Mouse (Mus musculus) lung, embryonic 14.5 days (tissue): ENCODE data around the gene Slc39a7. TPM values are rescaled to one million over a fixed set of nuclear protein-coding genes. Genes with fewer than 3 reads are reported as not detected.

Experiments
- ATAC-seq: fragments of 200-750 bp; cut with Nextera tagmentation; 2 replicates; pipeline ENCODE4 v1.8.0; 2017; ENCODE audit warnings: mild to moderate bottlenecking, moderate TSS enrichment, moderate library complexity; ENCODE audit not compliant: insufficient read depth
- DNase-seq: peaks from one replicate; pipeline ENCODE4 v3.0.0-alpha.2; 2015
- H3K27ac ChIP-seq: fragments of 300-500 bp; sonication (generic); 2 replicates; pipeline ENCODE4 v1.5.1; 2014; ENCODE audit warnings: low read depth, mild to moderate bottlenecking, moderate library complexity
- H3K27me3 ChIP-seq: fragments of 300-500 bp; sonication (generic); 2 replicates; pipeline ENCODE4 v1.6.1; 2014; ENCODE audit warnings: low read length, control low read depth; ENCODE audit not compliant: insufficient read depth
- H3K36me3 ChIP-seq: fragments of 300-500 bp; sonication (generic); 2 replicates; pipeline ENCODE4 v1.6.1; 2014; ENCODE audit warnings: control low read depth; ENCODE audit not compliant: insufficient read depth
- H3K4me1 ChIP-seq: fragments of 300-500 bp; sonication (generic); 2 replicates; pipeline ENCODE4 v1.6.1; 2014; ENCODE audit warnings: antibody characterized with exemption, control low read depth; ENCODE audit not compliant: insufficient read depth
- H3K4me2 ChIP-seq: fragments of 300-500 bp; sonication (generic); 2 replicates; pipeline ENCODE4 v1.6.1; 2014; ENCODE audit warnings: mild to moderate bottlenecking
- H3K4me3 ChIP-seq: fragments of 300-500 bp; sonication (generic); 2 replicates; pipeline ENCODE4 v1.5.1; 2014; ENCODE audit warnings: low read depth, low read length
- H3K9ac ChIP-seq: fragments of 300-500 bp; sonication (generic); 2 replicates; pipeline ENCODE4 v1.6.1; 2014
- H3K9me3 ChIP-seq: fragments of 300-500 bp; sonication (generic); 2 replicates; pipeline ENCODE4 v1.6.1; 2016; ENCODE audit warnings: low read depth, low read length, control low read depth
- CTCF ChIP-seq: IDR thresholded peaks from 2 replicates; pipeline ENCODE4 v1.5.1; 2016; ENCODE audit warnings: antibody characterized with exemption, low read depth
- WGBS: fragments of 180-500 bp; shearing (Covaris S2); extraction: QIAGEN DNeasy Blood & Tissue Kit; methylation state at CpG from one replicate; pipeline ENCODE4 v1.1.7; 2014; 5-methylcytosine and 5-hydroxymethylcytosine counted together
- polyA plus RNA-seq: library from polyadenylated mRNA; unstranded; fragments of >200 nt; fragmentation: Nextera tagmentation; extraction: Ambion mirVana; gene quantifications from 2 replicates; pipeline ENCODE4 v1.2.1, GENCODE M21; 2014

Slc39a7 gene
- polyA plus RNA-seq, 1 experiment from 2014 or later = 105 TPM

- Histone ChIP-seq H3K4me2 (peak overlapping the region; percentile 56), H3K27ac (no peak overlapping the region; the same call in 1 of the 2 replicates), H3K36me3 (peaks cover 44% of the 10 kb centered on the region), H3K27me3 (0 out of 2 replicates have a peak, but pooled peaks cover 6% of the 10 kb centered on the region), H3K4me1 (peaks cover 9% of the 10 kb centered on the region; the same call in 1 of the 2 replicates), H3K9ac (peak overlapping the region; percentile 27; the same call in 1 of the 2 replicates), H3K4me3 (peak overlapping the region; percentile 20), H3K9me3 (no peaks in the 10 kb centered on the region)
- ATAC-seq (no peak; the same call in 1 of the 2 replicates), DNase-seq (peak; percentile 53)
- no peak for TF ChIP-seq CTCF
- WGBS = 5% methylated on average over 21 of the region's 21 CpGs
Measured at GRCm38 (mm10) chr17:34038440-34038839, 7.0 kb upstream of the Slc39a7 start.

- no peak for TF ChIP-seq CTCF
- peaks cover 13% of the 10 kb centered on the region; the same call in 1 of the 2 replicates for H3K4me1 ChIP-seq
- no peak for ATAC-seq
- no peak overlapping the region for H3K27ac ChIP-seq
- 82% methylated on average over 7 of the region's 7 CpGs for WGBS
- no peak overlapping the region for H3K4me3 ChIP-seq
- peaks cover 44% of the 10 kb centered on the region for H3K36me3 ChIP-seq
- H3K9me3 ChIP-seq = no peaks in the 10 kb centered on the region
- no peak for DNase-seq
- no peak overlapping the region for H3K9ac ChIP-seq
- H3K27me3 ChIP-seq = 0 out of 2 replicates have a peak, but pooled peaks cover 4% of the 10 kb centered on the region
- no peak overlapping the region for H3K4me2 ChIP-seq
Measured at GRCm38 (mm10) chr17:34037241-34037640, 5.8 kb upstream of the Slc39a7 start.

- H3K27me3 ChIP-seq = 0 out of 2 replicates have a peak, but pooled peaks cover 3% of the 10 kb centered on the region
- no peak overlapping the region for H3K27ac ChIP-seq
- no peak for TF ChIP-seq CTCF
- peaks cover 44% of the 10 kb centered on the region for H3K36me3 ChIP-seq
- H3K4me1 ChIP-seq = peaks cover 13% of the 10 kb centered on the region; the same call in 1 of the 2 replicates
- H3K9me3 ChIP-seq = no peaks in the 10 kb centered on the region
- WGBS = 76% methylated on average over 10 of the region's 10 CpGs
- no peak overlapping the region for H3K9ac ChIP-seq
- H3K4me3 ChIP-seq = no peak overlapping the region
- ATAC-seq (no peak), DNase-seq (peak; percentile 3)
- no peak overlapping the region for H3K4me2 ChIP-seq
Measured at GRCm38 (mm10) chr17:34036647-34037046, 5.2 kb upstream of the Slc39a7 start.

- Histone ChIP-seq H3K27ac (no peak overlapping the region), H3K9me3 (no peaks in the 10 kb centered on the region), H3K9ac (no peak overlapping the region), H3K27me3 (0 out of 2 replicates have a peak, but pooled peaks cover 3% of the 10 kb centered on the region), H3K4me3 (no peak overlapping the region), H3K36me3 (peaks cover 44% of the 10 kb centered on the region), H3K4me2 (no peak overlapping the region), H3K4me1 (peaks cover 13% of the 10 kb centered on the region; the same call in 1 of the 2 replicates)
- ATAC-seq = no peak
- DNase-seq = no peak
- TF ChIP-seq CTCF = no peak
- WGBS = 75% methylated on average over 8 of the region's 9 CpGs
Measured at GRCm38 (mm10) chr17:34035517-34035916, 4.0 kb upstream of the Slc39a7 start.

GRCm38 (mm10) chr17:34034064-34034463 lies 2.6 kb upstream of the Slc39a7 start:
- Histone ChIP-seq H3K27me3 (0 out of 2 replicates have a peak, but pooled peaks cover 3% of the 10 kb centered on the region), H3K4me1 (peaks cover 21% of the 10 kb centered on the region; the same call in 1 of the 2 replicates), H3K9ac (no peak overlapping the region), H3K36me3 (peaks cover 57% of the 10 kb centered on the region), H3K4me3 (no peak overlapping the region), H3K4me2 (no peak overlapping the region), H3K9me3 (no peaks in the 10 kb centered on the region), H3K27ac (no peak overlapping the region)
- DNase-seq = peak; percentile 73
- peak; percentile 71 for TF ChIP-seq CTCF
- 70% methylated on average over 10 of the region's 10 CpGs for WGBS
- no peak for ATAC-seq

- H3K4me3 ChIP-seq = peak overlapping the region; percentile 79; the same call in 1 of the 2 replicates
Measured at GRCm38 (mm10) chr17:34033441-34033840, 2.0 kb upstream of the Slc39a7 start.

GRCm38 (mm10) chr17:34032806-34033205 lies 1.3 kb upstream of the Slc39a7 start:
- Histone ChIP-seq H3K4me3 (peak overlapping the region; percentile 79), H3K27me3 (no peaks in the 10 kb centered on the region), H3K9ac (peak overlapping the region; percentile 92), H3K27ac (no peak overlapping the region), H3K9me3 (no peaks in the 10 kb centered on the region), H3K4me2 (peak overlapping the region; percentile 98), H3K36me3 (peaks cover 63% of the 10 kb centered on the region), H3K4me1 (peaks cover 20% of the 10 kb centered on the region; the same call in 1 of the 2 replicates)
- DNase-seq (no peak), ATAC-seq (no peak)
- 49% methylated on average over 9 of the region's 9 CpGs for WGBS
- TF ChIP-seq CTCF = no peak

More at GRCm38 (mm10) chr17:34033441-34033840, 2.0 kb upstream of the Slc39a7 start:
- DNase-seq (no peak), ATAC-seq (no peak)
- H3K27ac ChIP-seq = no peak overlapping the region
- H3K4me1 ChIP-seq = peaks cover 15% of the 10 kb centered on the region; the same call in 1 of the 2 replicates
- H3K36me3 ChIP-seq = peaks cover 63% of the 10 kb centered on the region
- H3K4me2 ChIP-seq = peak overlapping the region; percentile 98
- no peak overlapping the region; the same call in 1 of the 2 replicates for H3K9ac ChIP-seq
- WGBS = 89% methylated on average over 9 of the region's 9 CpGs
- no peaks in the 10 kb centered on the region for H3K9me3 ChIP-seq
- no peak for TF ChIP-seq CTCF
- no peaks in the 10 kb centered on the region for H3K27me3 ChIP-seq
